Mouse (Mus musculus) stomach, embryonic 16.5 days (tissue): ENCODE measurements at regions not wholly inside any gene's neighbourhood (a gene's known extent, or its start where the extent isn't known, plus 50 kb on each side); places are given as distances from the start of the nearest gene placed in this dataset.

ENCODE experiments used
- ATAC-seq: fragments of 200-750 bp; cut with Nextera tagmentation; 2 replicates; pipeline ENCODE4 v1.8.0; 2017; ENCODE audit warnings: moderate number of reproducible peaks, moderate TSS enrichment; ENCODE audit not compliant: insufficient read depth, low FRiP score
- H3K27ac ChIP-seq: fragments of 300-500 bp; sonication (generic); 2 replicates; pipeline ENCODE4 v1.5.1; 2014; ENCODE audit warnings: low read length
- H3K27me3 ChIP-seq: fragments of 300-500 bp; sonication (generic); 2 replicates; pipeline ENCODE4 v1.6.1; 2014; ENCODE audit warnings: low read length, control low read depth, mixed read lengths; ENCODE audit not compliant: control insufficient read depth, insufficient read depth
- H3K36me3 ChIP-seq: fragments of 300-500 bp; sonication (generic); 2 replicates; pipeline ENCODE4 v1.6.1; 2014; ENCODE audit warnings: low read length; ENCODE audit not compliant: control insufficient read depth, insufficient read depth
- H3K4me1 ChIP-seq: fragments of 300-500 bp; sonication (generic); 2 replicates; pipeline ENCODE4 v1.6.1; 2014; ENCODE audit warnings: low read length, control low read depth, mixed read lengths; ENCODE audit not compliant: control insufficient read depth, insufficient read depth
- H3K4me2 ChIP-seq: fragments of 300-500 bp; sonication (generic); 2 replicates; pipeline ENCODE4 v1.6.1; 2014; ENCODE audit warnings: low read depth, low read length, mixed read lengths
- H3K4me3 ChIP-seq: fragments of 300-500 bp; sonication (generic); replicated peaks from 2 replicates; pipeline ENCODE4 v1.5.1; 2014; ENCODE audit warnings: mild to moderate bottlenecking, low read length
- H3K9ac ChIP-seq: fragments of 300-500 bp; sonication (generic); 2 replicates; pipeline ENCODE4 v1.6.1; 2014; ENCODE audit warnings: low read length
- H3K9me3 ChIP-seq: fragments of 300-500 bp; sonication (generic); replicated peaks from 2 replicates; pipeline ENCODE4 v1.6.1; 2016; ENCODE audit warnings: low read length, control low read depth; ENCODE audit not compliant: control insufficient read depth
- WGBS: fragments of 180-500 bp; shearing (Covaris S2); extraction: QIAGEN DNeasy Blood & Tissue Kit; methylation state at CpG from one replicate; pipeline ENCODE4 v1.1.7; 2014; 5-methylcytosine and 5-hydroxymethylcytosine counted together

- Histone ChIP-seq H3K36me3 (no peaks in the 10 kb centered on the region), H3K27me3 (no peaks in the 10 kb centered on the region), H3K9ac (no peak overlapping the region), H3K4me3 (no peak overlapping the region), H3K4me1 (peaks cover 5% of the 10 kb centered on the region; the same call in 1 of the 2 replicates), H3K4me2 (no peak overlapping the region), H3K9me3 (no peaks in the 10 kb centered on the region), H3K27ac (no peak overlapping the region)
- 52% methylated on average over 18 of the region's 18 CpGs for WGBS
- no peak for ATAC-seq
Measured at GRCm38 (mm10) chr15:93903671-93904603, 308.2 kb upstream of the Prickle1 start.

- Histone ChIP-seq H3K27ac (no peak overlapping the region), H3K36me3 (no peaks in the 10 kb centered on the region), H3K27me3 (no peaks in the 10 kb centered on the region), H3K4me1 (no peaks in the 10 kb centered on the region), H3K9me3 (no peaks in the 10 kb centered on the region), H3K9ac (no peak overlapping the region), H3K4me2 (no peak overlapping the region), H3K4me3 (no peak overlapping the region)
- WGBS, result 87% methylated on average over 8 of the region's 8 CpGs
- ATAC-seq, result no peak
Measured at GRCm38 (mm10) chr15:93882826-93883225, 287.1 kb upstream of the Prickle1 start.

DNA sequence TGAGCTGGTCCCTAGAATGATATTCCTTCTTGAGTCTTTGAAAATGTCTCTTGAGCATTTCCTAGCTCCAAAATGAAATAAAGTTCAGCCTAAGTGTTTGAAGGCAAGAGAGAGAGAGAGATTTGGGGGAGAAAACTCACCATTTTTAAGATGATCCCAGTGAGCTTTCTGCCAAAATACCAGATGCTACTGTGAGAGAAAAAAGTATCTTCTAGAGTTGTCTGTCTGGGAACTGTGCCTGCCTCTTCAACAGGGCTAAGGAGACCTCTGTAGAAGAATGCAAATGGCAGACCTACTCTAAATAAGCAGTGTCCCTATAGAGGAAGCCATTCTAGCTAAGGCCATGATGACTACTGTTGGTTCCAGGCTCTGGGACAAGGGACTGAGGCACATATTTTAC is 285.6 kb upstream of the Prickle1 start:
- Histone ChIP-seq H3K4me2 (no peak overlapping the region), H3K9me3 (no peaks in the 10 kb centered on the region), H3K27ac (no peak overlapping the region), H3K4me3 (no peak overlapping the region), H3K27me3 (no peaks in the 10 kb centered on the region), H3K4me1 (no peaks in the 10 kb centered on the region), H3K36me3 (no peaks in the 10 kb centered on the region), H3K9ac (no peak overlapping the region)
- ATAC-seq, result no peak

- Histone ChIP-seq H3K36me3 (no peaks in the 10 kb centered on the region), H3K27me3 (no peaks in the 10 kb centered on the region)
- WGBS, result 89% methylated on average over 8 of the region's 8 CpGs
Measured at GRCm38 (mm10) chr15:93880302-93880701, 284.6 kb upstream of the Prickle1 start.

GRCm38 (mm10) chr15:93879006-93879405 is 283.3 kb upstream of the Prickle1 start:
- H3K9me3 ChIP-seq, result no peaks in the 10 kb centered on the region
- H3K27ac ChIP-seq, result no peak overlapping the region
- H3K4me1 ChIP-seq, result no peaks in the 10 kb centered on the region
- H3K9ac ChIP-seq, result no peak overlapping the region
- WGBS, result 73% methylated on average over 3 of the region's 3 CpGs
- no peak overlapping the region for H3K4me3 ChIP-seq
- no peaks in the 10 kb centered on the region for H3K27me3 ChIP-seq
- H3K36me3 ChIP-seq, result no peaks in the 10 kb centered on the region
- ATAC-seq, result no peak
- no peak overlapping the region for H3K4me2 ChIP-seq

More at GRCm38 (mm10) chr15:93880302-93880701, 284.6 kb upstream of the Prickle1 start:
- Histone ChIP-seq H3K9me3 (no peaks in the 10 kb centered on the region), H3K4me2 (no peak overlapping the region), H3K9ac (no peak overlapping the region), H3K27ac (no peak overlapping the region), H3K4me3 (no peak overlapping the region), H3K4me1 (no peaks in the 10 kb centered on the region)
- ATAC-seq, result no peak

- H3K9ac ChIP-seq, result no peak overlapping the region
- no peak overlapping the region for H3K4me2 ChIP-seq
- H3K4me1 ChIP-seq, result no peaks in the 10 kb centered on the region
- no peaks in the 10 kb centered on the region for H3K9me3 ChIP-seq
- WGBS, result 86% methylated on average over 10 of the region's 10 CpGs
- H3K27ac ChIP-seq, result no peak overlapping the region
- H3K36me3 ChIP-seq, result no peaks in the 10 kb centered on the region
- no peaks in the 10 kb centered on the region for H3K27me3 ChIP-seq
- H3K4me3 ChIP-seq, result no peak overlapping the region
- no peak for ATAC-seq
Measured at GRCm38 (mm10) chr15:93876335-93876734, 280.6 kb upstream of the Prickle1 start.

GRCm38 (mm10) chr15:93875685-93876084 is 280.0 kb upstream of the Prickle1 start:
- Histone ChIP-seq H3K4me1 (no peaks in the 10 kb centered on the region), H3K4me3 (no peak overlapping the region), H3K9me3 (no peaks in the 10 kb centered on the region), H3K27ac (no peak overlapping the region), H3K4me2 (no peak overlapping the region), H3K27me3 (no peaks in the 10 kb centered on the region), H3K9ac (no peak overlapping the region), H3K36me3 (no peaks in the 10 kb centered on the region)
- 75% methylated on average over 1 of the region's 1 CpGs for WGBS
- ATAC-seq, result no peak

- no peak overlapping the region for H3K4me3 ChIP-seq
- H3K4me2 ChIP-seq, result no peak overlapping the region
- no peaks in the 10 kb centered on the region for H3K9me3 ChIP-seq
- no peak overlapping the region for H3K27ac ChIP-seq
- WGBS, result 40% methylated on average over 6 of the region's 6 CpGs
- no peak for ATAC-seq
- no peaks in the 10 kb centered on the region for H3K36me3 ChIP-seq
- no peaks in the 10 kb centered on the region for H3K27me3 ChIP-seq
- no peaks in the 10 kb centered on the region for H3K4me1 ChIP-seq
- no peak overlapping the region for H3K9ac ChIP-seq
Measured at GRCm38 (mm10) chr15:93874206-93874605, 278.5 kb upstream of the Prickle1 start.

GRCm38 (mm10) chr15:93857336-93857901 is 261.7 kb upstream of the Prickle1 start:
- ATAC-seq, result no peak
- Histone ChIP-seq H3K4me1 (no peaks in the 10 kb centered on the region), H3K9ac (no peak overlapping the region), H3K36me3 (no peaks in the 10 kb centered on the region), H3K9me3 (no peaks in the 10 kb centered on the region), H3K27me3 (no peaks in the 10 kb centered on the region), H3K4me3 (no peak overlapping the region), H3K4me2 (no peak overlapping the region), H3K27ac (no peak overlapping the region)
- 81% methylated on average over 12 of the region's 12 CpGs for WGBS
